ENCODE assay signal across 10 mouse cellular contexts in genomic region chr7:44497361-44498055, GRCm38 (mm10). TPM values are rescaled to one million over a fixed set of nuclear protein-coding genes. Genes with fewer than 3 reads are reported as not detected.
A peak's percentile ranks its signal among the peaks of the same experiment; 100 is the strongest.
DNase-seq lines count a peak whose midpoint lies in the region; ATAC-seq and TF ChIP-seq lines count a peak whose summit lies in the region.
"Had no signal": no experiment of that assay in that cellular context is flagged by ENCODE, and none has a peak within 500 bp of the region (broad histone marks: within the 10 kb centered on the region; RNA-seq: fewer than 3 reads in every experiment).

No protein-coding gene starts in this region.

- TF ChIP-seq CTCF in gastrocnemius, adult 2 months (IDR thresholded peaks at IDR 0.05): no peak

- no peak overlapping the region; the same call in 1 of the 2 replicates for H3K4me3 ChIP-seq in gastrocnemius, adult 2 months
- peak overlapping the region; percentile 78 for H3K4me3 ChIP-seq in liver, embryonic 13.5 days (replicated peaks)

- intact Hi-C loops in gastrocnemius, adult 2 months (cut with DNase I): no loop called here

- H3K4me2 ChIP-seq in liver, embryonic 13.5 days: peak overlapping the region; percentile 95

- no peak for ATAC-seq in liver, embryonic 13.5 days (ENCODE audit: low read depth)

- peak; percentile 51 for DNase-seq in gastrocnemius, adult 2 months
- no peak for DNase-seq in gastrocnemius, postnatal 25 days
- DNase-seq in urinary bladder, adult 2 months (ENCODE audit: low spot score): peak; percentile 20
- DNase-seq in urinary bladder, postnatal 36 days (ENCODE audit: low spot score in 2 of 2): no peak
- DNase-seq in liver, embryonic 13.5 days: no peak
- DNase-seq in retina, embryonic 14.5 days (ENCODE audit: low spot score): no peak
- no peak for DNase-seq in ovary, adult 18-20 months (ENCODE audit: low spot score)
- no peak for DNase-seq in left cerebral cortex, adult 18-20 months (ENCODE audit: low spot score in 2 of 2)

- 74% methylated on average over 10 of the region's 10 CpGs for WGBS in liver, embryonic 13.5 days (ENCODE audit: insufficient replicate concordance)

- peaks cover 24% of the 10 kb centered on the region for H3K27me3 ChIP-seq in liver, embryonic 13.5 days
- H3K27me3 ChIP-seq: CH12.LX had no signal

- peaks cover 49% of the 10 kb centered on the region for H3K4me1 ChIP-seq in liver, embryonic 13.5 days (replicated peaks)

- no peak overlapping the region for H3K27ac ChIP-seq in gastrocnemius, adult 2 months
- H3K27ac ChIP-seq in liver, embryonic 13.5 days: peak overlapping the region; percentile 96
- H3K27ac ChIP-seq: macrophage had no signal

- no peaks in the 10 kb centered on the region for H3K9me3 ChIP-seq in liver, embryonic 13.5 days (replicated peaks)

- peaks cover 21% of the 10 kb centered on the region for H3K36me3 ChIP-seq in liver, embryonic 13.5 days

- H3K9ac ChIP-seq in liver, embryonic 13.5 days: peak overlapping the region; percentile 80

RNA-seq across cellular contexts. Expression of gene Fam71e1, which starts 1.1 kb away (rescaled TPM):
- 1 to 10 TPM; 2.4 to 5.5 TPM for total RNA-seq in gastrocnemius, adult 2 months (2021)
- 1 to 10 TPM; 2.5 to 2.9 TPM for total RNA-seq in gastrocnemius, postnatal 25 days (2021)
- polyA plus RNA-seq in urinary bladder, adult 2 months (2012; rRNA removed): 10.0 and 12.5 TPM in 2 replicates
- 1.3 and 1.5 TPM in 2 replicates for polyA plus RNA-seq in liver, embryonic 13.5 days (2015; fragmentation: Nextera tagmentation; extraction: Ambion mirVana)
- total RNA-seq in left cerebral cortex, adult 18-20 months (2021): 10 to 100 TPM; 15.1 to 15.5 TPM

RNA-seq across cellular contexts. Expression of gene Emc10, which starts 1.2 kb away (rescaled TPM):
- 10 to 100 TPM; 43.6 to 52.2 TPM for total RNA-seq in gastrocnemius, adult 2 months (2021)
- total RNA-seq in gastrocnemius, postnatal 25 days (2021): 10 to 100 TPM; 41.4 to 53.2 TPM
- polyA plus RNA-seq in urinary bladder, adult 2 months (2012; rRNA removed): 127 TPM in 2 replicates
- polyA plus RNA-seq in liver, embryonic 13.5 days (2015; fragmentation: Nextera tagmentation; extraction: Ambion mirVana): 43.3 and 46.0 TPM in 2 replicates
- total RNA-seq in left cerebral cortex, adult 18-20 months (2021): 100 to 1,000 TPM; 206 to 210 TPM

RNA-seq across cellular contexts. Expression of gene Mybpc2, which starts 26.9 kb away (rescaled TPM):
- 1,000 to 10,000 TPM; 2,660 to 4,973 TPM for total RNA-seq in gastrocnemius, adult 2 months (2021)
- 1,000 to 10,000 TPM; 3,676 to 4,447 TPM for total RNA-seq in gastrocnemius, postnatal 25 days (2021)
- 0.63 and 0.69 TPM in 2 replicates for polyA plus RNA-seq in urinary bladder, adult 2 months (2012; rRNA removed)
- polyA plus RNA-seq in liver, embryonic 13.5 days (2015; fragmentation: Nextera tagmentation; extraction: Ambion mirVana): not detected in 2 replicates
- total RNA-seq in left cerebral cortex, adult 18-20 months (2021): under 1 TPM; 0.12 to 0.28 TPM
- polyA plus RNA-seq: macrophage had no signal

RNA-seq across cellular contexts. Expression of gene Josd2, which starts 29.7 kb away (rescaled TPM):
- 10 to 100 TPM; 51.0 to 57.0 TPM for total RNA-seq in gastrocnemius, adult 2 months (2021)
- 10 to 100 TPM; 62.8 to 69.1 TPM for total RNA-seq in gastrocnemius, postnatal 25 days (2021)
- polyA plus RNA-seq in urinary bladder, adult 2 months (2012; rRNA removed): 85.0 and 110 TPM in 2 replicates
- 170 and 176 TPM in 2 replicates for polyA plus RNA-seq in liver, embryonic 13.5 days (2015; fragmentation: Nextera tagmentation; extraction: Ambion mirVana)
- total RNA-seq in left cerebral cortex, adult 18-20 months (2021): 10 to 100 TPM; 76.7 to 77.9 TPM

RNA-seq across cellular contexts. Expression of gene Aspdh, which starts 32.3 kb away (rescaled TPM):
- total RNA-seq in gastrocnemius, adult 2 months (2021): not detected
- not detected for total RNA-seq in gastrocnemius, postnatal 25 days (2021)
- polyA plus RNA-seq in urinary bladder, adult 2 months (2012; rRNA removed): 0.10 and 0.22 TPM in 2 replicates
- polyA plus RNA-seq in liver, embryonic 13.5 days (2015; fragmentation: Nextera tagmentation; extraction: Ambion mirVana): 6.0 and 6.9 TPM in 2 replicates
- 1 to 10 TPM; 5.0 to 5.6 TPM for total RNA-seq in left cerebral cortex, adult 18-20 months (2021)
- total RNA-seq: CH12.LX had no signal
- polyA plus RNA-seq: macrophage had no signal

Comparison
In these comparisons a context has a peak if more than half of its experiments do, and no peak if none do; other contexts are left out.
1. DNase-seq: peak in gastrocnemius, adult 2 months (single experiment) and urinary bladder, adult 2 months (single experiment); none in gastrocnemius, postnatal 25 days (single experiment), urinary bladder, postnatal 36 days (0 of 2), liver, embryonic 13.5 days (single experiment), retina, embryonic 14.5 days (single experiment), ovary, adult 18-20 months (single experiment) and left cerebral cortex, adult 18-20 months (0 of 2).
2. RNA of gene Mybpc2, which starts 26.9 kb away (total RNA-seq): 2,660 to 4,973 TPM in gastrocnemius, adult 2 months and 3,676 to 4,447 TPM in gastrocnemius, postnatal 25 days; 0.12 to 0.28 TPM in left cerebral cortex, adult 18-20 months; every median in the first group is over 1,000 times any median in the second.